Mouse (Mus musculus) gastrocnemius, adult 2 months (tissue): ENCODE measurements around the gene Top1. TPM values are rescaled to one million over a fixed set of nuclear protein-coding genes. Genes with fewer than 3 reads are reported as not detected.

Experiments
- DNase-seq: peaks from one replicate; pipeline ENCODE4 v3.0.0; 2022
- H3K27ac ChIP-seq: fragments of 200-600 bp; 2 replicates; pipeline ENCODE4 v1.8.1; 2022; ENCODE audit warnings: mild to moderate bottlenecking
- H3K4me3 ChIP-seq: fragments of 200-600 bp; 2 replicates; pipeline ENCODE4 v1.8.1; 2022; ENCODE audit warnings: mild to moderate bottlenecking, moderate library complexity
- CTCF ChIP-seq: fragments of 200-600 bp; IDR thresholded peaks from 2 replicates; pipeline ENCODE4 v1.8.1; 2022; ENCODE audit warnings: antibody characterized with exemption, mild to moderate bottlenecking, moderate library complexity
- intact Hi-C: fragments of 180-260 bp; cut with DNase I; formaldehyde crosslinking; loops from one replicate; pipeline ENCODE4 v1.15.1; 2025
- total RNA-seq, 2 experiments: library from RNA; stranded (reverse); gene quantifications; 2 replicates each; pipeline ENCODE4 v1.2.3; 2021

Top1 gene
- total RNA-seq, 2 experiments from 2014 or later, result 39.5 to 53.2 TPM

GRCm38 (mm10) chr2:160700271-160700670, 54.6 kb downstream of the Top1 start:
- peak; percentile 63 for DNase-seq
- intact Hi-C loops, result no loop called here
- TF ChIP-seq CTCF, result no peak
- Histone ChIP-seq H3K27ac (peak overlapping the region; percentile 65), H3K4me3 (0 out of 2 replicates have a peak overlapping the region, but pooled peaks have one; percentile 5)

GRCm38 (mm10) chr2:160701603-160702002, 55.9 kb downstream of the Top1 start:
- no peak for DNase-seq
- TF ChIP-seq CTCF, result no peak
- H3K4me3 ChIP-seq, result no peak overlapping the region
- intact Hi-C loops, result no loop called here
- H3K27ac ChIP-seq, result no peak overlapping the region

- intact Hi-C loops, result no loop called here
- no peak for DNase-seq
- no peak overlapping the region for H3K4me3 ChIP-seq
- H3K27ac ChIP-seq, result no peak overlapping the region
- TF ChIP-seq CTCF, result no peak
Measured at GRCm38 (mm10) chr2:160702824-160703223, 57.1 kb downstream of the Top1 start.

GRCm38 (mm10) chr2:160707673-160708072, 62.0 kb downstream of the Top1 start:
- Histone ChIP-seq H3K27ac (no peak overlapping the region), H3K4me3 (no peak overlapping the region)
- no peak for TF ChIP-seq CTCF
- no peak for DNase-seq
- intact Hi-C loops, result no loop called here

- no peak for TF ChIP-seq CTCF
- no peak overlapping the region for H3K4me3 ChIP-seq
- H3K27ac ChIP-seq, result no peak overlapping the region
- intact Hi-C loops, result loop anchor here (2.0 kb wide), 1 partner anchor 171 kb away; no protein-coding TSS in a partner anchor
- no peak for DNase-seq
Measured at GRCm38 (mm10) chr2:160715463-160716030, 69.9 kb downstream of the Top1 start.

- Histone ChIP-seq H3K4me3 (no peak overlapping the region), H3K27ac (no peak overlapping the region)
- intact Hi-C loops, result loop anchor here (2.0 kb wide), 1 partner anchor 170 kb away; no protein-coding TSS in a partner anchor
- TF ChIP-seq CTCF, result peak; percentile 69
- DNase-seq, result no peak
Measured at GRCm38 (mm10) chr2:160717269-160717668, 71.6 kb downstream of the Top1 start.

GRCm38 (mm10) chr2:160718811-160719210, 73.1 kb downstream of the Top1 start:
- H3K27ac ChIP-seq, result no peak overlapping the region
- no peak overlapping the region for H3K4me3 ChIP-seq
- intact Hi-C loops, result no loop called here
- TF ChIP-seq CTCF, result no peak
- DNase-seq, result no peak

- Histone ChIP-seq H3K4me3 (no peak overlapping the region), H3K27ac (no peak overlapping the region)
- no peak for TF ChIP-seq CTCF
- intact Hi-C loops, result no loop called here
- DNase-seq, result no peak
Measured at GRCm38 (mm10) chr2:160722714-160723113, 77.0 kb downstream of the Top1 start.

GRCm38 (mm10) chr2:160723613-160724375, 78.1 kb downstream of the Top1 start:
- no peak for DNase-seq
- no peak overlapping the region for H3K4me3 ChIP-seq
- TF ChIP-seq CTCF, result no peak
- intact Hi-C loops, result no loop called here
- H3K27ac ChIP-seq, result no peak overlapping the region

- TF ChIP-seq CTCF, result no peak
- Histone ChIP-seq H3K27ac (peak overlapping the region; percentile 31; the same call in 1 of the 2 replicates), H3K4me3 (no peak overlapping the region)
- no peak for DNase-seq
- intact Hi-C loops, result no loop called here
Measured at GRCm38 (mm10) chr2:160724536-160724935, 78.8 kb downstream of the Top1 start.

GRCm38 (mm10) chr2:160725877-160726864, 80.5 kb downstream of the Top1 start:
- TF ChIP-seq CTCF, result peak; percentile 9; the same call in 1 of the 2 replicates
- intact Hi-C loops, result no loop called here
- H3K27ac ChIP-seq, result no peak overlapping the region
- no peak overlapping the region for H3K4me3 ChIP-seq
- DNase-seq, result no peak

- no peak overlapping the region for H3K27ac ChIP-seq
- DNase-seq, result no peak
- H3K4me3 ChIP-seq, result no peak overlapping the region
- no peak for TF ChIP-seq CTCF
- intact Hi-C loops, result no loop called here
Measured at GRCm38 (mm10) chr2:160728972-160729371, 83.3 kb downstream of the Top1 start.
